Mouse (Mus musculus) heart, embryonic 11.5 days (tissue): Measurements from ENCODE around the gene Gdpd5. TPM values are rescaled to one million over a fixed set of nuclear protein-coding genes. Genes with fewer than 3 reads are reported as not detected.
"Not testable (repeated sequence)": the region's sequence is repeated elsewhere in the genome, so short reads cannot be mapped to it uniquely, and the experiment has no call there.

ENCODE experiments used
- ATAC-seq: fragments of 200-750 bp; cut with Nextera tagmentation; replicated peaks from 2 replicates; pipeline ENCODE4 v1.8.0; 2017; ENCODE audit warnings: moderate library complexity; ENCODE audit not compliant: insufficient number of reproducible peaks, low FRiP score, low TSS enrichment
- H3K27ac ChIP-seq: fragments of 300-500 bp; sonication (generic); 2 replicates; pipeline ENCODE4 v1.5.1; 2014; ENCODE audit warnings: mild to moderate bottlenecking, low read depth, low read length
- H3K27me3 ChIP-seq: fragments of 300-500 bp; sonication (generic); 2 replicates; pipeline ENCODE4 v1.6.1; 2014; ENCODE audit warnings: mild to moderate bottlenecking, low read length, mixed read lengths; ENCODE audit not compliant: control insufficient read depth, insufficient read depth
- H3K36me3 ChIP-seq: fragments of 300-500 bp; sonication (generic); 2 replicates; pipeline ENCODE4 v1.6.1; 2014; ENCODE audit warnings: mild to moderate bottlenecking, low read length, moderate library complexity, mixed read lengths; ENCODE audit not compliant: control insufficient read depth, insufficient read depth
- H3K4me1 ChIP-seq: fragments of 300-500 bp; sonication (generic); 2 replicates; pipeline ENCODE4 v1.6.1; 2014; ENCODE audit warnings: low read length; ENCODE audit not compliant: control insufficient read depth, insufficient read depth
- H3K4me2 ChIP-seq: fragments of 300-500 bp; sonication (generic); 2 replicates; pipeline ENCODE4 v1.6.1; 2014; ENCODE audit warnings: mild to moderate bottlenecking, moderate library complexity
- H3K4me3 ChIP-seq: fragments of 300-500 bp; sonication (generic); 2 replicates; pipeline ENCODE4 v1.5.1; 2014; ENCODE audit warnings: low read depth, low read length
- H3K9ac ChIP-seq: fragments of 300-500 bp; sonication (generic); 2 replicates; pipeline ENCODE4 v1.6.1; 2014; ENCODE audit warnings: mild to moderate bottlenecking, low read depth, low read length, moderate library complexity
- H3K9me3 ChIP-seq: fragments of 300-500 bp; sonication (generic); replicated peaks from 2 replicates; pipeline ENCODE4 v1.6.1; 2016; ENCODE audit warnings: low read length; ENCODE audit not compliant: control insufficient read depth
- WGBS: fragments of 180-500 bp; shearing (Covaris S2); extraction: QIAGEN DNeasy Blood & Tissue Kit; methylation state at CpG from one replicate; pipeline ENCODE4 v1.1.7; 2014; ENCODE audit not compliant: insufficient replicate concordance; 5-methylcytosine and 5-hydroxymethylcytosine counted together
- polyA plus RNA-seq: library from polyadenylated mRNA; unstranded; fragments of >200 nt; fragmentation: Nextera tagmentation; extraction: Ambion mirVana; gene quantifications from 2 replicates; pipeline ENCODE4 v1.2.1, GENCODE M21; 2014

Gdpd5 gene
- polyA plus RNA-seq, 1 experiment from 2014 or later = 20.8 TPM

GRCm38 (mm10) chr7:99500201-99500600 lies 119.0 kb downstream of the Gdpd5 start:
- H3K4me1 ChIP-seq = peaks cover 4% of the 10 kb centered on the region; the same call in 1 of the 2 replicates
- WGBS = 5% methylated on average over 8 of the region's 8 CpGs
- H3K4me2 ChIP-seq = no peak overlapping the region
- H3K27me3 ChIP-seq = no peaks in the 10 kb centered on the region
- peak; percentile 75; the same call in 1 of the 2 replicates for ATAC-seq
- H3K9ac ChIP-seq = no peak overlapping the region
- no peak overlapping the region for H3K27ac ChIP-seq
- H3K9me3 ChIP-seq = no peaks in the 10 kb centered on the region
- no peaks in the 10 kb centered on the region for H3K36me3 ChIP-seq
- no peak overlapping the region for H3K4me3 ChIP-seq

- Histone ChIP-seq H3K9me3 (no peaks in the 10 kb centered on the region), H3K4me1 (peaks cover 4% of the 10 kb centered on the region; the same call in 1 of the 2 replicates), H3K4me2 (peak overlapping the region; percentile 23; the same call in 1 of the 2 replicates), H3K36me3 (no peaks in the 10 kb centered on the region), H3K27ac (no peak overlapping the region), H3K9ac (no peak overlapping the region), H3K27me3 (no peaks in the 10 kb centered on the region), H3K4me3 (no peak overlapping the region)
- no peak; the same call in 1 of the 2 replicates for ATAC-seq
- 13% methylated on average over 5 of the region's 5 CpGs for WGBS
Observed at GRCm38 (mm10) chr7:99500655-99501054, 119.4 kb downstream of the Gdpd5 start.

- H3K9me3 ChIP-seq = no peaks in the 10 kb centered on the region
- no peak overlapping the region for H3K27ac ChIP-seq
- no peak overlapping the region for H3K9ac ChIP-seq
- H3K4me2 ChIP-seq = no peak overlapping the region
- H3K4me3 ChIP-seq = no peak overlapping the region
- H3K36me3 ChIP-seq = no peaks in the 10 kb centered on the region
- H3K4me1 ChIP-seq = peaks cover 4% of the 10 kb centered on the region; the same call in 1 of the 2 replicates
- no peaks in the 10 kb centered on the region for H3K27me3 ChIP-seq
- no peak for ATAC-seq
- WGBS = 34% methylated on average over 1 of the region's 1 CpGs
Observed at GRCm38 (mm10) chr7:99501148-99501547, 119.9 kb downstream of the Gdpd5 start.

- no peak overlapping the region for H3K9ac ChIP-seq
- no peak for ATAC-seq
- H3K4me1 ChIP-seq = peaks cover 4% of the 10 kb centered on the region; the same call in 1 of the 2 replicates
- H3K27me3 ChIP-seq = no peaks in the 10 kb centered on the region
- no peak overlapping the region for H3K27ac ChIP-seq
- H3K36me3 ChIP-seq = no peaks in the 10 kb centered on the region
- H3K9me3 ChIP-seq = no peaks in the 10 kb centered on the region
- H3K4me3 ChIP-seq = no peak overlapping the region
- H3K4me2 ChIP-seq = no peak overlapping the region
Observed at GRCm38 (mm10) chr7:99504556-99504955, 123.3 kb downstream of the Gdpd5 start.

- H3K9me3 ChIP-seq, H3K9ac ChIP-seq, H3K27ac ChIP-seq, H3K27me3 ChIP-seq, H3K36me3 ChIP-seq, H3K4me2 ChIP-seq, H3K4me1 ChIP-seq, ATAC-seq, H3K4me3 ChIP-seq: not testable (repeated sequence)
- WGBS = 8% methylated on average over 2 of the region's 2 CpGs
Observed at GRCm38 (mm10) chr7:99508187-99508586, 127.0 kb downstream of the Gdpd5 start.

- 0 out of 2 replicates have a peak overlapping the region, but pooled peaks have one; percentile 2 for H3K9ac ChIP-seq
- H3K4me2 ChIP-seq = peak overlapping the region; percentile 39
- H3K36me3 ChIP-seq = no peaks in the 10 kb centered on the region
- H3K27me3 ChIP-seq = no peaks in the 10 kb centered on the region
- 13% methylated on average over 8 of the region's 8 CpGs for WGBS
- ATAC-seq = no peak
- no peak overlapping the region for H3K4me3 ChIP-seq
- no peak overlapping the region for H3K27ac ChIP-seq
- no peaks in the 10 kb centered on the region for H3K9me3 ChIP-seq
- H3K4me1 ChIP-seq = no peaks in the 10 kb centered on the region; the same call in 1 of the 2 replicates
Observed at GRCm38 (mm10) chr7:99510087-99510501, 128.9 kb downstream of the Gdpd5 start.

Other genes starting within 250 kb of the Gdpd5 start
- gene Uvrag, start 240.3 kb upstream of the Gdpd5 start, polyA plus RNA-seq = 14.5 and 16.7 TPM in 2 replicates
- gene Dgat2, start 198.7 kb upstream of the Gdpd5 start, polyA plus RNA-seq = 8.4 and 8.7 TPM in 2 replicates
- 4.2 and 7.1 TPM in 2 replicates for gene Mogat2, start 142.8 kb upstream of the Gdpd5 start, polyA plus RNA-seq
- gene Map6, start 114.0 kb upstream of the Gdpd5 start, polyA plus RNA-seq = 2.0 and 2.2 TPM in 2 replicates
- gene Serpinh1, start 28.2 kb upstream of the Gdpd5 start, polyA plus RNA-seq = 442 and 580 TPM in 2 replicates
- gene Klhl35, start 84.6 kb downstream of the Gdpd5 start, polyA plus RNA-seq = 0.77 and 1.0 TPM in 2 replicates
- gene Rps3, start 102.3 kb downstream of the Gdpd5 start, polyA plus RNA-seq = 591 and 608 TPM in 2 replicates
- 4.9 and 5.3 TPM in 2 replicates for gene Arrb1, start 154.1 kb downstream of the Gdpd5 start, polyA plus RNA-seq
- gene Tpbgl, start 245.7 kb downstream of the Gdpd5 start, polyA plus RNA-seq = 1.4 and 1.5 TPM in 2 replicates